Mouse (Mus musculus) E14TG2a.4 (cell line): ENCODE measurements around the gene Mfsd13b.

Source experiments
- CTCF ChIP-seq: conservative IDR thresholded peaks from 2 replicates; pipeline ENCODE4 v1.5.1; 2014; ENCODE audit warnings: low read length
- NANOG ChIP-seq: IDR thresholded peaks from 2 replicates; pipeline ENCODE4 v1.6.1; 2014; ENCODE audit warnings: borderline replicate concordance, low read length, mixed read lengths
- POU5F1 ChIP-seq: IDR thresholded peaks from 2 replicates; pipeline ENCODE4 v1.6.1; 2014; ENCODE audit warnings: low read length, borderline replicate concordance

DNA sequence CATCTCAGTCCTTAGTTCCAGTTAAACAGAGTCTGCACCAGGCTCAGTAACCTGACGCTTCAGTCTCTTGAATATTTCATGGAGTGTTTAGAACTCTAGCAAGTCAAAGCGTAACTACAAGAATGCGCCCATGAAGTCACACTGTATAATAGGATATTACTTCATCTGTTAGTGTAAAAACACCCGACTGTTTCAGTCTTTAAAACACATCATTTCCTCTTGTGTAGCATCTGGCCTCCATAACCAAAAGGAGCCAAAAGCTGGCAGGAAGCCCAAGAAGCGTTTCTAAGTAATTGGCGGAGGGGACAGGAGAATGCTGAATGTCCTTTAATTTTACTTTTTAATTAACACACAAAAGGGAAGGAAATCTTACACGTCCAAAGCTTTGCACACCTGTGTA is 5.2 kb upstream of the Mfsd13b start:
- no peak for TF ChIP-seq CTCF
- TF ChIP-seq NANOG = no peak
- TF ChIP-seq POU5F1 = no peak
